Mouse (Mus musculus) CH12.LX (cell line): ENCODE data around the gene Ccdc185. TPM values are rescaled to one million over a fixed set of nuclear protein-coding genes. Genes with fewer than 3 reads are reported as not detected.

Experiments used
- DNase-seq: peaks from one replicate; pipeline ENCODE4 v3.0.0-alpha.2; 2013; ENCODE audit errors: extremely low read depth
- H3K27ac ChIP-seq: 2 replicates; pipeline ENCODE4 v1.5.1; 2012; ENCODE audit warnings: low read depth, mild to moderate bottlenecking, control low read depth, moderate library complexity; ENCODE audit not compliant: insufficient read depth
- H3K27me3 ChIP-seq: replicated peaks from 2 replicates; pipeline ENCODE3; 2012; ENCODE audit warnings: inconsistent platforms
- H3K36me3 ChIP-seq, 2 experiments: replicated peaks in 1 of 2; 2 replicates each; pipeline versions ENCODE3 to v1.6.1; 2012; ENCODE audit warnings: inconsistent platforms in 1 of 2, low read length in 1 of 2, mild to moderate bottlenecking in 1 of 2, mixed read lengths in 1 of 2, moderate library complexity in 1 of 2; ENCODE audit not compliant: control insufficient read depth in 1 of 2, insufficient read depth in 1 of 2
- H3K4me1 ChIP-seq, 2 experiments: 2 replicates each; pipeline ENCODE4 v1.6.1; 2012; ENCODE audit warnings: inconsistent platforms in 1 of 2, moderate library complexity in 1 of 2; ENCODE audit not compliant: insufficient read depth in 2 of 2, control insufficient read depth in 1 of 2
- H3K4me2 ChIP-seq: 2 replicates; pipeline ENCODE4 v1.6.1; 2012; ENCODE audit warnings: low read depth, mild to moderate bottlenecking, control low read depth; ENCODE audit not compliant: poor library complexity, insufficient read depth, severe bottlenecking
- H3K4me3 ChIP-seq, 3 experiments: fragments of 150-350 bp in 1 of 3; sonication (generic) in 1 of 3; replicated peaks in 1 of 3; 2 replicates each; pipeline versions ENCODE3 to v1.5.1; 2011 to 2012; ENCODE audit warnings: low read depth in 2 of 3, low read length in 2 of 3, mild to moderate bottlenecking in 2 of 3, moderate library complexity in 2 of 3, control low read depth in 1 of 3, improper control_type of control experiment in 1 of 3, inconsistent platforms in 1 of 3, mixed read lengths in 1 of 3; ENCODE audit not compliant: poor library complexity in 1 of 3
- H3K79me2 ChIP-seq: replicated peaks from 2 replicates; pipeline ENCODE4 v1.6.1; 2012; ENCODE audit warnings: mild to moderate bottlenecking, moderate library complexity; ENCODE audit not compliant: control insufficient read depth, poor library complexity, insufficient read depth, severe bottlenecking; ENCODE audit errors: extremely low read depth
- H3K9ac ChIP-seq: 2 replicates; pipeline ENCODE4 v1.6.1; 2012; ENCODE audit warnings: low read depth, mild to moderate bottlenecking, control low read depth, moderate library complexity; ENCODE audit not compliant: insufficient read depth
- H3K9me3 ChIP-seq: replicated peaks from 2 replicates; pipeline ENCODE3; 2012; ENCODE audit warnings: low read length, inconsistent platforms, mixed read lengths
- BHLHE40 ChIP-seq: IDR thresholded peaks from 2 replicates; pipeline ENCODE4 v1.6.1; 2011; ENCODE audit warnings: mild to moderate bottlenecking, low read depth, low read length, improper control_type of control experiment
- CHD2 ChIP-seq: IDR thresholded peaks from 2 replicates; pipeline ENCODE4 v1.6.1; 2011; ENCODE audit warnings: low read length, improper control_type of control experiment
- ELF1 ChIP-seq: IDR thresholded peaks from 2 replicates; pipeline ENCODE4 v1.6.1; 2014; ENCODE audit warnings: low read depth, mild to moderate bottlenecking, inconsistent platforms, low read length, improper control_type of control experiment
- EP300 ChIP-seq: IDR thresholded peaks from 2 replicates; pipeline ENCODE4 v1.6.1; 2011; ENCODE audit warnings: low read length, improper control_type of control experiment
- KAT2A ChIP-seq: IDR thresholded peaks from 2 replicates; pipeline ENCODE4 v1.6.1; 2012; ENCODE audit warnings: low read length, improper control_type of control experiment, inconsistent platforms; ENCODE audit not compliant: insufficient replicate concordance
- MAFK ChIP-seq: IDR thresholded peaks from 2 replicates; pipeline ENCODE4 v1.6.1; 2011; ENCODE audit warnings: low read length, improper control_type of control experiment; ENCODE audit not compliant: insufficient replicate concordance
- MAX ChIP-seq: IDR thresholded peaks from 2 replicates; pipeline ENCODE4 v1.6.1; 2011; ENCODE audit warnings: low read length, improper control_type of control experiment
- MYC ChIP-seq: IDR thresholded peaks from 2 replicates; pipeline ENCODE4 v1.6.1; 2011; ENCODE audit warnings: low read depth, mild to moderate bottlenecking, improper control_type of control experiment, low read length
- NELFE ChIP-seq: IDR thresholded peaks from 2 replicates; pipeline ENCODE4 v1.6.1; 2011; ENCODE audit warnings: low read depth, low read length, improper control_type of control experiment
- PAX5 ChIP-seq: IDR thresholded peaks from 2 replicates; pipeline ENCODE4 v1.6.1; 2012; ENCODE audit warnings: low read length, inconsistent platforms, mixed read lengths
- POLR2A ChIP-seq: IDR thresholded peaks from 2 replicates; pipeline ENCODE4 v1.6.1; 2011; ENCODE audit warnings: low read depth, mild to moderate bottlenecking, improper control_type of control experiment, low read length
- POLR2AphosphoS2 ChIP-seq: IDR thresholded peaks from 2 replicates; pipeline ENCODE4 v1.6.1; 2011; ENCODE audit warnings: low read depth, low read length, improper control_type of control experiment
- SIN3A ChIP-seq: IDR thresholded peaks from 2 replicates; pipeline ENCODE4 v1.6.1; 2012; ENCODE audit warnings: low read length, improper control_type of control experiment, inconsistent platforms
- SMC3 ChIP-seq: IDR thresholded peaks from 2 replicates; pipeline ENCODE4 v1.6.1; 2011; ENCODE audit warnings: low read depth, low read length, improper control_type of control experiment
- TBP ChIP-seq: conservative IDR thresholded peaks from 2 replicates; pipeline ENCODE4 v1.6.1; 2011; ENCODE audit warnings: low read depth, low read length, improper control_type of control experiment
- USF1 ChIP-seq: IDR thresholded peaks from 2 replicates; pipeline ENCODE4 v1.6.1; 2014; ENCODE audit warnings: low read depth, mild to moderate bottlenecking, inconsistent platforms, low read length, improper control_type of control experiment
- USF2 ChIP-seq: conservative IDR thresholded peaks from 2 replicates; pipeline ENCODE4 v1.6.1; 2011; ENCODE audit warnings: low read depth, low read length, improper control_type of control experiment
- ZMIZ1 ChIP-seq: IDR thresholded peaks from 2 replicates; pipeline ENCODE4 v1.6.1; 2012; ENCODE audit warnings: low read depth, mild to moderate bottlenecking, inconsistent platforms, low read length, improper control_type of control experiment
- dilution Hi-C: fragments of 300-500 bp; cut with MboI; formaldehyde crosslinking; loops from 2 replicates; pipeline ENCODE4 v1.14.3; 2020; ENCODE audit warnings: low sequenced_read_pairs; ENCODE audit not compliant: extremely low pct_unique_long_range_greater_than_20kb, extremely low pct_ligation_motif_present
- in situ Hi-C: fragments of 300-500 bp; cut with MboI; formaldehyde crosslinking; loops from 3 replicates; pipeline ENCODE4 v1.14.3; 2019; ENCODE audit warnings: low sequenced_read_pairs, low pct_ligation_motif_present, low pct_unique_long_range_greater_than_20kb, mixed read lengths
- polyA plus RNA-seq: library from polyadenylated mRNA; unstranded; fragments of >175 nt; gene quantifications from 2 replicates; pipeline ENCODE4 v1.2.1, GENCODE M21; 2012; ENCODE audit warnings: low read depth; ENCODE audit not compliant: insufficient read length
- total RNA-seq, 2 experiments: library from RNA; depleted of rRNA; stranded (reverse); fragments of 300-350 nt in 1 of 2; fragments of >200 nt in 1 of 2; gene quantifications; 2 replicates each; pipeline ENCODE4 v1.2.3; 2012 to 2014

Gene Ccdc185
- total and polyA plus RNA-seq, 3 experiments = not detected

DNA sequence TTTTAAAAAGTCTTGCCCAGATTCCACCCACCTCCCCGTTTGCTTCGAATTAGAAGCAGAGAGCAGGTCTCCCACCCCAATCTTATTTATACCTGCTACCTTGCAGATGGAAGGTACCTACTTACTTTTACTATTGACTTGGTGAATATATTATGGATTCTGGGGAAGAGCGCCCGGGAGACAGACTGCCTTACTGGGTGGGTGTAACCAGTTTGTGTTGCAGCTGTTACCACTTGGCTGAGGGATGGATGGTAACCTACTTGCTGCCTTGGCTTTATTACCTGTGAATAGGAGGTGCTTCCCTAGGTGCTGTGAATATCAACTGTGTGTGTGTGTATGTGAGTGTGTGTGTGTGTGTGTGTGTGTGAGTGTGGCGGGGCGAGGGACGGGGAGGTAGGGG is 26.6 kb upstream of the Ccdc185 start:
- no peaks in the 10 kb centered on the region for H3K79me2 ChIP-seq
- dilution Hi-C loops (no loop called here), in situ Hi-C loops (loop anchor here (25.0 kb wide), 1 partner anchor 213 kb away; the partner anchor contains the start of gene Capn8)
- H3K4me1 ChIP-seq = peaks cover 0 to 6% of the 10 kb centered on the region in 2 experiments; a peak in 1 of 4 replicates
- H3K27me3 ChIP-seq = no peaks in the 10 kb centered on the region
- no peaks in the 10 kb centered on the region for H3K36me3 ChIP-seq
- no peak overlapping the region for H3K27ac ChIP-seq
- DNase-seq = no peak
- no peak for TF ChIP-seq EP300
- no peak overlapping the region for H3K4me3 ChIP-seq
- no peak overlapping the region for H3K9ac ChIP-seq
- no peaks in the 10 kb centered on the region for H3K9me3 ChIP-seq
- H3K4me2 ChIP-seq = no peak overlapping the region

DNA sequence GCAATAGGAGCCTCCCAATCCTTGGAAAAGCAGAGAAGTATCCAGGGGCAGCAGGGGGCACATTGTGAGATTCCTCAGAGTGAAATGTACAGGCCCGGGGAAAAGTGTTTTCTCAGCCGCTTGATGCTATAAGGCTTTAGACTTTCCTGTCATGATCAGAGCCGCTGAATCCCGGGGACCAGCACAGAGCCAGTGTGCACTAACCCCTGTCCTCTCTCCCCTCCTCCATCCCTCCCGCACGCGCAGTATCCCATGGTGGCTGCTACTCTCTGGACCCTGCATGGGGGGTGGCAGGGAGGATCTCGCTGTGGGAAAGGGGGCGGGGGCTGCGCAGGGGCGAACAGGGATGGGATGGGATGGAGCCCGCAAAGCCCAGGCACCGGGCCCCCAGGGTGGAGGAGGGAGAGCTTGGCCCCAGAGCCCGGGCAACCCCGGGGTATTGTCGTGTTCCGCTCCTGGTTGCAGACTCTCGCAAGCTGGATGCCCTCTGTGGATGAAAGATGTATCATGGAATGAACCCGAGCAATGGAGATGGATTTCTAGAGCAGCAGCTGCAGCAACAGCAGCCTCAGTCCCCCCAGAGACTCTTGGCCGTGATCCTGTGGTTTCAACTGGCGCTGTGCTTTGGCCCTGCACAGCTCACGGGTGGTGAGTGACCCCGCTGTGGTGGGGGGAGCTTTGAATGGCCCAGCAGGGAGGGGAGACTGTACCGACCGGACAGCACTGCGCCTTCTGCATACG is 15.7 kb upstream of the Ccdc185 start:
- dilution Hi-C loops = no loop called here
- TF ChIP-seq SMC3 (no peak), EP300 (no peak), MAFK (no peak), NELFE (no peak), POLR2A (no peak), PAX5 (no peak), ELF1 (no peak), SIN3A (no peak), POLR2AphosphoS2 (no peak), CHD2 (no peak), USF2 (no peak), MYC (no peak), KAT2A (no peak), USF1 (no peak), TBP (no peak), ZMIZ1 (no peak), MAX (no peak), BHLHE40 (no peak)
- TF ChIP-seq, all 38 proteins: peak for 0
- no peak overlapping the region for H3K4me3 ChIP-seq
- no peak overlapping the region for H3K4me2 ChIP-seq
- H3K27ac ChIP-seq = no peak overlapping the region
- H3K9ac ChIP-seq = no peak overlapping the region
- DNase-seq = no peak
- no peaks in the 10 kb centered on the region for H3K79me2 ChIP-seq
- peaks cover 3% of the 10 kb centered on the region for H3K27me3 ChIP-seq
- H3K9me3 ChIP-seq = peaks cover 4% of the 10 kb centered on the region
- no peaks in the 10 kb centered on the region for H3K4me1 ChIP-seq
- in situ Hi-C loops = no loop called here
- no peaks in the 10 kb centered on the region for H3K36me3 ChIP-seq
